Mouse (Mus musculus): ENCODE measurements at regions not wholly inside any gene's neighbourhood (a gene's known extent, or its start where the extent isn't known, plus 50 kb on each side); places are given as distances from the start of the nearest gene placed in this dataset.

DNA sequence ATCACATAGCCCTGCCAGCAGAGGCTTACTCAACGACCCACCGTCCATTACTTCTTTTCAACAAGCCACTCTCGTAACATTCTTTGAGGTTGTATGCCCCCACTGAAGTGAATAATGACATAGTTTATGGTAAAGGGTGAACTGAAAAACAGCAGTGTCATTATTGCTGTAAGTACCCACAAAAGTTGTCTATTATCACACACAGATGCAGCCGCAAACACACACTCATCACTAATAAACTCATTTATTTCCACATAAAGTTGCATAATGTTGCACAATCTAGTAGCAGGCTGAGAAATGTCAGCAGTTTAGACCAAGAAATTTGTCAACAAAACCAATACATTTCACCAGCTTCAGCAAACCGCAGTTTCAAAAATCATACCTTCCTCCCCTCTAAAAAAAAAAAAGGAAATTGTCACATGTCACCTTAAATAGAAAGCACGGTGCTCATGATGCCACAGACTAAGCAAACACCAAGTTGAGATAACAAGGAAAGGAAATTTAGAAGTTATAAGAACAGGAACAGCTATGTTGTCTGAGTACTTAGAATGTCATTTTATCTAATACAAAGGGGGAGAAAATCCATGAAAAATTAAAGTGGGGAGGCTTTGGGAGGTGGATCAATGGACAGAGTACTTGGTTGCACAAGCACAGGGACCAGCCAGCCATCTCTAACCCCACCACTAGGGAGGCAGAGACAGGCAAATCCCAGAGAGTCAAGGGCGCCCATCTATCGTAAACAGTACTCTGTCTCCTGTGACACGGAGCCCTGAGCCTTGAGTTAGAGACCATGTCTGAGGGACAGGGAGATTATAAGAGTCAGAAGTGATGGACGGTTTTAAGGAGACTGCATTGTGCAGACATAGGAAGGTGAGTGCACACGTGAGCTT, 195.9 kb downstream of the Hlx start:
- no peak for DNase-seq (ENCODE audit: low spot score)

- DNase-seq (ENCODE audit: low spot score), result no peak
Observed at GRCm38 (mm10) chr1:184535691-184536090, 196.7 kb downstream of the Hlx start.

GRCm38 (mm10) chr1:184534511-184534910, 197.9 kb downstream of the Hlx start:
- DNase-seq (ENCODE audit: low spot score), result no peak

GRCm38 (mm10) chr1:184533870-184534269, 198.5 kb downstream of the Hlx start:
- DNase-seq (ENCODE audit: low spot score), result no peak

DNA sequence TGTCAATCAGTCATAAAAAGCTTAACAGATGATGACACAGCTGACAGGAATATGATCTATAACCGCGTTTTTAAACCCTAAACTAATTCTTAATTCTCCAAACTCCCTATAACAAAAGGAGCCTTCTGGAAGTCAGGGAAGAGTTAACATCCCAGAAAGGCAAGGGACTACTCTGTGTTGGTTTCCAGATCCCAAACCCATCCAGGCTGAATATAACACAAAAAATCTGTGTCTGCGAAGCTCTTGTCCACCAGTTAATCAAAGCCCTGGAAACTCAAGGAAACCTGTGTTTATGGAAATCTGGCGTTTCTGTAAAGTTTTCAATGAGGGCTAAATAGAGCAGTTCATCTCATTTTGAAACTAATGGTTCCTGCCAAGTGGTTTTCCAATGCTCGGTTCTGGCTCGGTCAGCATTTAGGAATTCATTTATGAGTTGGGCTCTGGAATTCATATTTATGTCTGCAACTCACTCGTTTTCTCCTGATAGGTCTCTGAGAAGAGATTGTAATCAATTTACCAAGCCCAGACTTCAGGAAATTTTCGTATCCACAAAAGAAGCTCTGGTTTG, 199.8 kb downstream of the Hlx start:
- DNase-seq (ENCODE audit: low spot score), result no peak

- no peak for DNase-seq (ENCODE audit: low spot score)
Observed at GRCm38 (mm10) chr1:184530606-184531320, 201.7 kb downstream of the Hlx start.

DNA sequence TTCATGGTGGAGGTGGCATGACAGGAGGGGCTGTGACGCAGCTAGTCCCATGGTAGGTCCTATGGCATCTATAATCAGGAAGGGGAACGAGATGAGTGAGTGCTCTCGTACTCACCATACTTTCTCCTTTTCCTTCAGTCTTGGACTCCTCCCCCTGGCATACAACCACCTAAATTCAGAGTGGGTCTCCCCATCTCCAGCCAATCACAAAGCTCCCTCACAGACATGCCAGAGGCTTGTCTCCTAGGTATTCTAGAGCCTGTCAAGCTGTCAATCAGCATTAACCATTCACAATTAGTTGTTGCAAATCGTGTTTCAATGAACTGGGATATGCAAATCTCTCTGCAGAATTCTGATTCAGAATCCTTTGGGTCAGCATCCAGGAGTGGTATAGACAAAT, 206.7 kb downstream of the Hlx start:
- DNase-seq (ENCODE audit: low spot score), result no peak

GRCm38 (mm10) chr1:184519551-184519950, 212.9 kb downstream of the Hlx start:
- no peak for DNase-seq (ENCODE audit: low spot score)

- DNase-seq (ENCODE audit: low spot score), result no peak
Observed at GRCm38 (mm10) chr1:184504663-184505062, 227.8 kb downstream of the Hlx start.

DNA sequence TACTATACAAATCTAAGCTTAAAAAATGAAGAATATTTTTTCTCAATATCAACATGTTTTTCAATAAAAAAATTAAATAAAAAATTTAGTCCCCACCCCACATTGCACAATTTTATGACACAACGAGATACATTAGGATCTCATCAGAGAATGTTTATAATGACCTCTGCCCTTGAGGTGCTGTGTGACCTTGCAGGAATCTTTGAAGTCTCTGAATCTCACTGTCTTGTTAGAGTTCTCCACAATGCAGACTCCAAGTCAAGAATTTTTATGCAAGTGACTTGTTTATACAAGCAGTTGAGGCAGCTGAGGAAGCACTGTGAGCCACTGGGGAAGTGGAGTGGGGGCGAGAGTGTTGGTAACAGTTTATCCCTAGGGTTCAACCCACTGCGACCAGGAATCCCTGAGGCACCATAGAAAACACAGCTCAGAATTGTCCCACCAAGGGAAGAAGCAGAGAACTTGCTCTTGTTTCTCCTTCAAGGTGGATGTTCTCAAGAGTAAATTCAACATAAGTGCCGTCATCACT, 228.5 kb downstream of the Hlx start:
- no peak for DNase-seq (ENCODE audit: low spot score)

DNA sequence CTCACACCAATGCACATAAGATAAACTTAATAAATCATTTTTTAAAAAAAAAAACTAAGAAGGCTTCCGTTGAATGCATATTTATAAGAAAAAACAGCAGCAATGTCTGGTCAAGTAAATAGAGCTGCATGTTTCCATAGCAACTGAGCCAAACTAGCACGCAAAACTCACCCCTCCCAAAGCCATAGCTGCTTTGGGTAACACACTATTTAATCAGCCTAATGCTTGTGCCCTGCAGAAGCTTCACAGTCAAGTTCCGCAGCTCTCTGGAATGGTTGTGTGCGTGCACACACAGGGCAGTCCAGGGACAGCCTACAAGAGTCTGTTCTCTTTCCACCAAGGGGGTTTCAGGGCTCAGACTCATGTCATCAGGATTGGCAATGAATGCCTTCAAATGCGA, 231.7 kb downstream of the Hlx start:
- no peak for DNase-seq (ENCODE audit: low spot score)

DNA sequence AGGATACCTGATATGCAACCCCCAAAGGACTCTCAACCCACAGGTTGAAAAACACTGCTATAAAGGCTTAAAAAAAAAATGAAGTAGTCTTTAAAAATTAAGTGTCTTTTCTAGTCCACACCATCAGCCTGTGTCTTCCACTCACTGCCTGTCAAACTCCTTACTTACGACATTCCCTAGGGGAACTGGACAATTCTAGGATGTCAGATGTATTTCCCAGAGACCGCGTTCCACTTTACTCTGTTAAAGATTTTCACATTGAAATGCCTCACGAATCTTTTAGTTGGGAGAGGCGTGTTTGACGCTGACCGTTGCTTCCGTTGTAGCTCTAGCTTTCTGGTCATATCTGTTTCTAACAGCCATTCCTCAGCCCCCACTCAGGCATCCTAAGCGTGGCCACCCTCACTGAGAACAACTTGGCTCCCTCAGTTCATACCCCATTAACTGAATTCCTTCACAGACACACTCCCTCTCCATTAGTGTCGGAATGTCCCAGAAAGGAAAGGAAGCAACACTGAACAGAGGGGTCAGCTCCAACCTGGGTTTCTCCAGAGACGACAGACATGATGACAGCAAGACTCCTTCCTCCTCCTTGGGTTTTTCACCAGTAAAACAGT, 233.4 kb downstream of the Hlx start:
- no peak for DNase-seq (ENCODE audit: low spot score)

- DNase-seq (ENCODE audit: low spot score), result no peak
Observed at GRCm38 (mm10) chr1:184497007-184497406, 235.4 kb downstream of the Hlx start.

DNA sequence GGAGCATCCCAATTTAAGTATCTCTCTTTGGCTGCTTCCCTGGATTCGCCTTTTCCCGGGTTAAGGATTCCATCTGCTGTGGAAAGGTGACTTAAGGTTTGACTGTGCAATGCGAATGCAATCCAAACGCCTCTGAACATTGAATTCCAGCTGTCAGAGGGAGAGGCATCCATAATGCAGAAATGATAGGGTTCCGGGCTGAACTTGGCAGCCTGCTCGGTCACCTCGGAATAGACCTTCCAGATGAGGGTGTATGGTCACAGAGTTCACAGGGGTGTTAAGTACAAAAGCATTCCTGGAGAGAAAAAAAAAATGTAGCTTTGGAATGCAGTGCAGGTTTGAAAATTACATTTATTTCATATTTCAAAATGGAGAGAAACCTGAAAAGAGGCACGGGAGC, 238.6 kb downstream of the Hlx start:
- no peak for DNase-seq (ENCODE audit: low spot score)

GRCm38 (mm10) chr1:184492115-184492514, 240.3 kb downstream of the Hlx start:
- no peak for DNase-seq (ENCODE audit: low spot score)

GRCm38 (mm10) chr1:184491252-184491651, 241.2 kb downstream of the Hlx start:
- DNase-seq (ENCODE audit: low spot score), result no peak

DNA sequence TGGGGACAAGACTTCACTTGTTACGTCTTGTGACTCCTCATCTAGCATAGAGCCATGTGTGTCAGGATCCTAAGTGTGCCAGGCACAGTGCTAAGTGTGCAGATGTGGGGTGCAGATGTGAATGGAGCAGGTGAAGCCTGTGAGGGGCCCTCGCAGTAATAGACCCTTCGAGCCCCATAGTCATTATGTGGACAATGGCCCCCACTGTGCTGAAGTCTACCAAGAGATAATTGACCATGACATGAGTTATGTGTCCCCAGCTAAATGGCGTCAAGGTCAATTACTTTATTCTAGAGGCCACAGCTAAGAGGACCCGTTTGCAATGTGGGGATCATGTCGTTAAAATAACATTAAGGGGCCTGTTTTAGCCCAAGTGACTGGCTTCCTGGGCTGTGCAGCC, 245.0 kb downstream of the Hlx start:
- no peak for DNase-seq (ENCODE audit: low spot score)

- no peak for DNase-seq (ENCODE audit: low spot score)
Observed at GRCm38 (mm10) chr1:184484801-184485200, 247.6 kb downstream of the Hlx start.

- DNase-seq (ENCODE audit: low spot score), result no peak
Observed at GRCm38 (mm10) chr1:184483371-184483770, 249.0 kb downstream of the Hlx start.

- no peak for DNase-seq (ENCODE audit: low spot score)
Observed at GRCm38 (mm10) chr1:184482026-184482425, 250.4 kb downstream of the Hlx start.

- DNase-seq (ENCODE audit: low spot score), result no peak
Observed at GRCm38 (mm10) chr1:184480571-184481220, 251.7 kb downstream of the Hlx start.

DNA sequence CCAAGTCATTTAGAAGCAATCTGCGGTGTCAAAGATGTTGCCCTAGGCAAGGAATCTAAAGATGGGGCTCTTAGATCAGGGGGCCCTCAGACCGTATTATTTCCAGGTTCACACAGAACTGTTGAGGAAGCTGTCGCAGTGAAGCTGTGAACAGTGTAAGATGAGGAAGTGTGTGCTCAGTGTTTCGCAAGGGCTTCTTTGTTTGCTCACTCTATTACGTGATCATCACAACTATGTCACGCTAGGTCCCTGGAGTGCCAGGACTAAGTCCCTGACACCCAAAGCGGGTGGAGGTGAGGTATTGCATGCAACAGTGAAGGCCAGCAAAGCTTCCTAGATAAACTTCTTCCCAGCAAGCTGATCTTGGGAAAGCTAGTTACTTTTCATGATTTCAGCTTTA, 254.4 kb downstream of the Hlx start:
- DNase-seq (ENCODE audit: low spot score), result no peak

Measured in yolk sac, embryonic 10.5 days (tissue).